Mouse (Mus musculus) forebrain, embryonic 10.5 days (tissue): Measurements from ENCODE around the gene Igfbp2. TPM values are rescaled to one million over a fixed set of nuclear protein-coding genes. Genes with fewer than 3 reads are reported as not detected.

Experiments
- DNase-seq: peaks from one replicate; pipeline ENCODE4 v3.0.0-alpha.2; 2017; ENCODE audit warnings: low spot score; ENCODE audit errors: extremely low spot score
- H3K27ac ChIP-seq: fragments of 300-500 bp; sonication (generic); 2 replicates; pipeline ENCODE4 v1.5.1; 2016; ENCODE audit warnings: mild to moderate bottlenecking
- H3K27me3 ChIP-seq: fragments of 300-500 bp; sonication (generic); 2 replicates; pipeline ENCODE4 v1.6.1; 2016; ENCODE audit warnings: mild to moderate bottlenecking; ENCODE audit not compliant: poor library complexity, severe bottlenecking
- H3K36me3 ChIP-seq: fragments of 300-500 bp; sonication (generic); replicated peaks from 2 replicates; pipeline ENCODE4 v1.6.1; 2016; ENCODE audit warnings: mild to moderate bottlenecking, moderate library complexity
- H3K4me1 ChIP-seq: fragments of 300-500 bp; sonication (generic); 2 replicates; pipeline ENCODE4 v1.6.1; 2016
- H3K4me3 ChIP-seq: fragments of 300-500 bp; sonication (generic); 2 replicates; pipeline ENCODE4 v1.5.1; 2016; ENCODE audit warnings: mild to moderate bottlenecking, moderate library complexity
- H3K9me3 ChIP-seq: fragments of 300-500 bp; sonication (generic); 2 replicates; pipeline ENCODE4 v1.6.1; 2016; ENCODE audit warnings: mild to moderate bottlenecking, moderate library complexity
- WGBS: fragments of 180-500 bp; shearing (Covaris S2); methylation state at CpG from one replicate; pipeline ENCODE4 v1.1.7; 2016; 5-methylcytosine and 5-hydroxymethylcytosine counted together
- polyA plus RNA-seq: library from polyadenylated mRNA; unstranded; fragments of >200 nt; fragmentation: Nextera tagmentation; extraction: Ambion mirVana; gene quantifications from 2 replicates; pipeline ENCODE4 v1.2.1, GENCODE M21; 2016

Gene Igfbp2
- polyA plus RNA-seq, 1 experiment from 2014 or later = 777 TPM

DNA sequence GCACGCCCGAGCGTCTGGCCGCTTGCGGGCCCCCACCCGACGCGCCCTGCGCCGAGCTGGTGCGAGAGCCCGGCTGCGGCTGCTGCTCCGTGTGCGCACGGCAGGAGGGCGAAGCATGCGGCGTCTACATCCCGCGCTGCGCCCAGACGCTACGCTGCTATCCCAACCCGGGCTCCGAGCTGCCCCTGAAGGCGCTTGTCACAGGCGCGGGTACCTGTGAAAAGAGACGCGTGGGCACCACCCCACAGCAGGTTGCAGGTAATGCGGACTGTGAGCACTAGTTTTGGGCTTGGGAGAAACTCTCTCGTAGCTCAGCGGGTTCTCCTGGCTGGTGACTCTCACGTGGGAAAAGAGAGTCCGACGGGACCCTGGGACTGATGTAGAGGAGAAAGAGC lies 401 bp downstream of the Igfbp2 start:
- Histone ChIP-seq H3K36me3 (peaks cover 27% of the 10 kb centered on the region), H3K9me3 (no peaks in the 10 kb centered on the region), H3K4me1 (peaks cover 70% of the 10 kb centered on the region), H3K27me3 (0 out of 2 replicates have a peak, but pooled peaks cover 4% of the 10 kb centered on the region), H3K4me3 (peak overlapping the region; percentile 82), H3K27ac (peak overlapping the region; percentile 98)
- WGBS = under 1% methylated on average over 37 of the region's 37 CpGs
- DNase-seq = no peak

- Histone ChIP-seq H3K9me3 (no peaks in the 10 kb centered on the region), H3K27ac (peak overlapping the region; percentile 98), H3K36me3 (peaks cover 33% of the 10 kb centered on the region), H3K4me3 (peak overlapping the region; percentile 82), H3K27me3 (0 out of 2 replicates have a peak, but pooled peaks cover 4% of the 10 kb centered on the region), H3K4me1 (peaks cover 74% of the 10 kb centered on the region)
- WGBS = under 1% methylated on average over 20 of the region's 20 CpGs
- DNase-seq = peak; percentile 58
These were observed 983 bp downstream of the Igfbp2 start for GRCm38 (mm10) chr1:72825286-72825685.

- Histone ChIP-seq H3K27me3 (0 out of 2 replicates have a peak, but pooled peaks cover 4% of the 10 kb centered on the region), H3K27ac (peak overlapping the region; percentile 98), H3K4me1 (peaks cover 73% of the 10 kb centered on the region), H3K4me3 (peak overlapping the region; percentile 82), H3K36me3 (peaks cover 39% of the 10 kb centered on the region), H3K9me3 (no peaks in the 10 kb centered on the region)
- DNase-seq = no peak
- WGBS = 0% methylated on average over 4 of the region's 4 CpGs
These were observed 1.6 kb downstream of the Igfbp2 start for GRCm38 (mm10) chr1:72825921-72826320.

DNA sequence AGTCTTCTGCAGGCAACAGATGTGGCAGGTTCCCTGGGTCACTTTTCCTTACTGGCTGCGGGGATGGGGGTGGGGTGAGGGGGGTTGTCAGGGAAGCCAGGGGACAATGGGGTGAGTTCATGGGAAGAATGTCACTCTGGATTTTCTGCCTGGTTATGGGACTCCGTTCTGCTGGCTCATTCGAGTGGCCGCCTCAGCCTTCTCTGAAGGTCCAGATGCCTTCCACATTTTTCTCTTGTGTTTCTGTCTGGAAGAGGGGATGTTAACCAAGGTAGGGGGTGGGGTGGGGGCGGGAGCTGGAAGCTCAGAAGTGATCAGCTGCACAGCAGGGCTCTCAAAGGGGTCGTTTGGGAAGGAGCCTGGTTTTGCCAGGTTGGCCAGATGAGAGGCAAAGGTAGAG lies 2.1 kb downstream of the Igfbp2 start:
- H3K27ac ChIP-seq = peak overlapping the region; percentile 98
- peak; percentile 49 for DNase-seq
- peaks cover 3% of the 10 kb centered on the region; the same call in 1 of the 2 replicates for H3K9me3 ChIP-seq
- peaks cover 68% of the 10 kb centered on the region for H3K4me1 ChIP-seq
- peak overlapping the region; percentile 82 for H3K4me3 ChIP-seq
- WGBS = under 1% methylated on average over 6 of the region's 6 CpGs
- peaks cover 45% of the 10 kb centered on the region for H3K36me3 ChIP-seq
- H3K27me3 ChIP-seq = 0 out of 2 replicates have a peak, but pooled peaks cover 4% of the 10 kb centered on the region

DNA sequence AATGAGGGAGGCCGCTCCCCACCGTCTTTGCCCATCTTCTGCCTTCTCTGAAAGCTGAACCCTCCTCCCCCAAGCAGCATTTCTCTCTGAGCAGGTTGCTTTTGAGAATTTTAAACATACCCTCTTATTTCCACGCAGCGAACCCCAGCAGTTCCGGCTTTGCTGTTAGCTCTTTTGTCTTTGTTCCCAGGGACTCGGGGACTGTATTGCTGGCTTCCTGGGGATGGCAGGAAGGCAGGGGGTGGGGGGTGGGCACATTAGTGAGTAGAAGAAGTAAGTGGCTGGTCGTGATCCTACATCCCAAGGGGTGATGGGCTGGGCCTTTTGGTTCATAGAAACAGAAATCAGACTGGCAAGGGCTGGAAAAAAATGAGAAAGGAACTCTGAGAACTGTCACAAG lies 2.6 kb downstream of the Igfbp2 start:
- Histone ChIP-seq H3K27ac (peak overlapping the region; percentile 98), H3K36me3 (peaks cover 49% of the 10 kb centered on the region), H3K27me3 (0 out of 2 replicates have a peak, but pooled peaks cover 4% of the 10 kb centered on the region), H3K9me3 (peaks cover 3% of the 10 kb centered on the region; the same call in 1 of the 2 replicates), H3K4me3 (peak overlapping the region; percentile 82), H3K4me1 (peaks cover 66% of the 10 kb centered on the region)
- 2% methylated on average over 7 of the region's 7 CpGs for WGBS
- DNase-seq = peak; percentile 34

- peak; percentile 51 for DNase-seq
- Histone ChIP-seq H3K4me1 (peaks cover 67% of the 10 kb centered on the region), H3K4me3 (peak overlapping the region; percentile 82), H3K27ac (peak overlapping the region; percentile 98), H3K36me3 (peaks cover 57% of the 10 kb centered on the region), H3K9me3 (peaks cover 3% of the 10 kb centered on the region; the same call in 1 of the 2 replicates), H3K27me3 (no peaks in the 10 kb centered on the region)
- 25% methylated on average over 12 of the region's 12 CpGs for WGBS
These were observed 3.4 kb downstream of the Igfbp2 start for GRCm38 (mm10) chr1:72827411-72828315.

GRCm38 (mm10) chr1:72828843-72829242 lies 4.5 kb downstream of the Igfbp2 start:
- Histone ChIP-seq H3K27me3 (no peaks in the 10 kb centered on the region), H3K9me3 (peaks cover 3% of the 10 kb centered on the region; the same call in 1 of the 2 replicates), H3K4me3 (no peak overlapping the region), H3K4me1 (peaks cover 65% of the 10 kb centered on the region), H3K36me3 (peaks cover 69% of the 10 kb centered on the region), H3K27ac (no peak overlapping the region)
- DNase-seq = no peak
- WGBS = 91% methylated on average over 5 of the region's 5 CpGs

DNA sequence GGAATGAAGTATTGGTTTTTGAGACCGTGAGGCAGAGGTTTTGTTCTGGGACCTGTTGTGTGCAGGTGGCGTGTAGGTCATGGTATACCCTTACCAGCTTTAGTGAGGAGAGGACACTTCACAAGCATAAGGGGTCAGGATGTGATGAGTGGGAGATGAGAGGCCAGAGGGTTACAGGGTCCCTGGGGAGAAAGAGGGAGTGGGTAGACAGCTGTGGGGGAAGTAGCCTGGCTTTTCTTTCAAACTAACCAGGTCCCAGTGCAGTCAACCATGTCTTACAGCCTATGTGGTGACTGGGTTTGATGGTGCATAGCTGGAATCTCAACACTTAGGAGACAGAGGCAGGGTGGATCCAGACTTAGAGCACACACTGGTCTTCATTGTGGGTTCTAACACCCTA lies 6.2 kb downstream of the Igfbp2 start:
- H3K27me3 ChIP-seq = no peaks in the 10 kb centered on the region
- 95% methylated on average over 2 of the region's 2 CpGs for WGBS
- H3K27ac ChIP-seq = no peak overlapping the region
- peaks cover 85% of the 10 kb centered on the region for H3K36me3 ChIP-seq
- peaks cover 3% of the 10 kb centered on the region; the same call in 1 of the 2 replicates for H3K9me3 ChIP-seq
- H3K4me3 ChIP-seq = no peak overlapping the region
- no peak for DNase-seq
- H3K4me1 ChIP-seq = peaks cover 53% of the 10 kb centered on the region

GRCm38 (mm10) chr1:72832715-72833153 lies 8.4 kb downstream of the Igfbp2 start:
- no peak for DNase-seq
- no peak overlapping the region for H3K4me3 ChIP-seq
- H3K36me3 ChIP-seq = peaks cover 100% of the 10 kb centered on the region
- H3K9me3 ChIP-seq = peaks cover 3% of the 10 kb centered on the region; the same call in 1 of the 2 replicates
- H3K27ac ChIP-seq = 0 out of 2 replicates have a peak overlapping the region, but pooled peaks have one; percentile 25
- no peaks in the 10 kb centered on the region for H3K27me3 ChIP-seq
- WGBS = 82% methylated on average over 3 of the region's 3 CpGs
- peaks cover 44% of the 10 kb centered on the region for H3K4me1 ChIP-seq

- H3K36me3 ChIP-seq = peaks cover 100% of the 10 kb centered on the region
- peaks cover 3% of the 10 kb centered on the region; the same call in 1 of the 2 replicates for H3K9me3 ChIP-seq
- H3K27ac ChIP-seq = 0 out of 2 replicates have a peak overlapping the region, but pooled peaks have one; percentile 25
- H3K4me1 ChIP-seq = peaks cover 36% of the 10 kb centered on the region
- no peak for DNase-seq
- H3K27me3 ChIP-seq = no peaks in the 10 kb centered on the region
- no peak overlapping the region for H3K4me3 ChIP-seq
- WGBS = 80% methylated on average over 4 of the region's 4 CpGs
These were observed 9.3 kb downstream of the Igfbp2 start for GRCm38 (mm10) chr1:72833563-72833962.

DNA sequence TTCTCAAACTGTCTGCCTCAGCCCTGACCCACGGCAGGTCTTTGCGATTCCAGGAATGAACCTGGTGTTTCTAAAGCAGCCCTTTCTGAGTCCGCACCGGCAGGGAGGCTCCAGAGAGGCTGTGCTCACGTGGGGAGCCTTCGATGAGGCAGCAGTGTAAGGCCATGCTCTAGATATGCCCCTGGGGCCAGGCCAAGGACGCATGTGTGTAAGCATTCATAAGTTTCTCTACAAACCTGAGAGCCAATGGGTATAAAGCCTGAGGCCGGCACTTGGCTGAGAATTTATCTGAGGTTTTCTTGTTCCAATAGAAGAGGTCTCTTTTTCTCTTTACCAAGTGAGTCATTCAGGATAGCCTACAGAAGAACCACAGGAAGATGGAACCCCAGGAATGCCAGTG lies 15.1 kb downstream of the Igfbp2 start:
- 83% methylated on average over 8 of the region's 8 CpGs for WGBS
- Histone ChIP-seq H3K27ac (no peak overlapping the region), H3K27me3 (no peaks in the 10 kb centered on the region), H3K4me1 (0 out of 2 replicates have a peak, but pooled peaks cover 5% of the 10 kb centered on the region), H3K4me3 (no peak overlapping the region), H3K9me3 (no peaks in the 10 kb centered on the region), H3K36me3 (peaks cover 96% of the 10 kb centered on the region)
- no peak for DNase-seq

DNA sequence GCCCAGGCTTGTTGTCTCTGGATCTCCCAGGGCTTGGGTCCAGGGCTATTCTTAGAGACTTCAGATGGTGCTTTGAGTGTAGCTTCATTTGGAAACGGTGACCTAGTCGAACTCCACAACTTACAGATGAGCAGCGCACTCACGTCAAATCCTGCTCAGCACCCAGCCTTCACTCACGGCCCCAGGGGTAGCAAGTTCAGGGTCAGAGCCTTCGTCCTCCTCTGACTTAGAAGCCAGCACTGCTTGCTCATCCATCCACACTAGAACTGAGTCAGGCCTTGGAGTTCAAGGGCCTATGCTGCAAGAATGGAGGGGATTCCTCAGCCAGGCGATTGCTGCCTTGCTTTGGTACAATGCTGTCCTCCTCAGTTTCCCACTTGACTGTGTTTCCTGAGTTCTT lies 15.5 kb downstream of the Igfbp2 start:
- 91% methylated on average over 7 of the region's 7 CpGs for WGBS
- Histone ChIP-seq H3K9me3 (no peaks in the 10 kb centered on the region), H3K27ac (no peak overlapping the region), H3K36me3 (peaks cover 96% of the 10 kb centered on the region), H3K27me3 (no peaks in the 10 kb centered on the region), H3K4me3 (no peak overlapping the region), H3K4me1 (0 out of 2 replicates have a peak, but pooled peaks cover 5% of the 10 kb centered on the region)
- no peak for DNase-seq
